Mouse (Mus musculus): ENCODE data around the gene Eci3.

DNA sequence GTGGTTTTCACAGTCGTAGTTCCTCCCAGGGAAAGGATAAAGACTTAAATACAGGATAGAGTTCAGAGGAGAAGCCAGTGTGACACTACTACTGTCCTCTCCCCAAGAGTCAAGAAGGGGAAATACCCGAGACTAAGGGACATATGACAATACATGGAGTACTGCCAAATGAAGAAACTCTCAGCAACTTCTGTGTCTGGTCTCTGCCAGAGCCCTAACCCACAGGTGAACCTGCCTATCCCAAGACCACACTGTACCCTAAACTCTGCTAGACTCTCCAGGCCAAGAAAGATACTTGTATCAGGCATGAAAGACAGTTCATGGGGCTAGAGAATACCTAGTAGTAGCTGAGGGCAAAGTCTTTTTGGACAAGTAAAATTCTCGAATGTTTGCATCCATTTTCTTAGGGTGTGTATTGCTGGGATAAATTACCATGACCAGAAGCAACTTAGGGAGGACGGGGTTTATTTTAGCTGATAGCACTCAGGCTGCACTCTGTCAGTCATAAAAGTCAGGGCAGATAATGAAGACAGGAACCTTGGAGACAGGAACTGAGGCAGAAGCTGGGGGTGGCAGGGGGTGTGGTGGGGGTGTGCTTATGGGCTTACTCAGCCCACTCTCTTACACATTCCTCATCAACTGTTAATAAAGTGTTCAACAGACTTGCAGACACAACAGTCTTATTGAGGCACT is 28.1 kb upstream of the Eci3 start:
- TF ChIP-seq CTCF (IDR thresholded peaks at IDR 0.05; ENCODE audit: control insufficient read depth, insufficient read depth, insufficient read length) (no peak), MAX (IDR thresholded peaks at IDR 0.05) (no peak)
